Mouse (Mus musculus) bone marrow macrophage, adult 2 months (primary cell): ENCODE data around the gene Lmod1.

Source experiments
- CTCF ChIP-seq: IDR thresholded peaks from 2 replicates; pipeline ENCODE4 v1.5.1; 2012; ENCODE audit warnings: low read depth, mild to moderate bottlenecking, low read length, moderate library complexity
- POLR2A ChIP-seq: IDR thresholded peaks from 2 replicates; pipeline ENCODE4 v1.6.1; 2012; ENCODE audit warnings: mild to moderate bottlenecking, low read depth, low read length, borderline replicate concordance

DNA sequence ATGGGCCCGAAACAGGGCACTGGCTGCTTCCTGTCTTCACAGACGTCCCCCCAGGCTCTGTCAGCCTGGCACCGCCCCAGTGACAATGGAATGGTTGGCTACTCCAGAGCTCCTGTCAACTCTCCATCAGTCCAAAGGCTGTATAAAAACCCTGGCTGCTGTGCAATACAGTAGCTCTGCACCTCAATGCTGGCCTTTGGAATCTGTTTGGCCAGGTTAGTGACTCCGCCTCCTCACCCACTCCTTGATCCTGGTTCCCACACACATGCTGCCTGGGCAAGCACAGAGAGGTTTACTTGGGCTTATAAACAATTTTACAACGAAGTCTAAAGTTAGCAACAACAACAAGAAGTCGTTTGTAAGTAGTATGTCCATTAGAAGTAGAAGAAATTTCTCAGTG, 13.3 kb upstream of the Lmod1 start:
- TF ChIP-seq POLR2A (no peak), CTCF (no peak)
